Mouse (Mus musculus): ENCODE results near the gene Il1rl1.

Il1rl1 gene

GRCm38 (mm10) chr1:40428910-40429675 is at the start of gene Il1rl1:
TSS of gene Il1rl1 (plus strand) at chr1:40429570.
- DNase-seq (ENCODE audit: low read depth, low spot score): no peak

- peak; percentile 65 for DNase-seq (ENCODE audit: low read depth, low spot score)
Measured at GRCm38 (mm10) chr1:40380111-40380510, 49.3 kb upstream of the Il1rl1 start.

- no peak for DNase-seq (ENCODE audit: low read depth, low spot score)
Measured at GRCm38 (mm10) chr1:40380990-40381389, 48.4 kb upstream of the Il1rl1 start.

GRCm38 (mm10) chr1:40382841-40383240 is 46.5 kb upstream of the Il1rl1 start:
- DNase-seq (ENCODE audit: low read depth, low spot score): no peak

GRCm38 (mm10) chr1:40384931-40385545 is 44.3 kb upstream of the Il1rl1 start:
- DNase-seq (ENCODE audit: low read depth, low spot score): no peak

GRCm38 (mm10) chr1:40391374-40391773 is 38.0 kb upstream of the Il1rl1 start:
- no peak for DNase-seq (ENCODE audit: low read depth, low spot score)

- DNase-seq (ENCODE audit: low read depth, low spot score): no peak
Measured at GRCm38 (mm10) chr1:40392535-40392934, 36.8 kb upstream of the Il1rl1 start.

- no peak for DNase-seq (ENCODE audit: low read depth, low spot score)
Measured at GRCm38 (mm10) chr1:40393214-40393613, 36.2 kb upstream of the Il1rl1 start.

- no peak for DNase-seq (ENCODE audit: low read depth, low spot score)
Measured at GRCm38 (mm10) chr1:40399639-40400038, 29.7 kb upstream of the Il1rl1 start.

- DNase-seq (ENCODE audit: low read depth, low spot score): no peak
Measured at GRCm38 (mm10) chr1:40404682-40405081, 24.7 kb upstream of the Il1rl1 start.

GRCm38 (mm10) chr1:40409882-40410281 is 19.5 kb upstream of the Il1rl1 start:
- DNase-seq (ENCODE audit: low read depth, low spot score): no peak

GRCm38 (mm10) chr1:40413039-40413438 is 16.3 kb upstream of the Il1rl1 start:
- DNase-seq (ENCODE audit: low read depth, low spot score): no peak

- peak; percentile 56 for DNase-seq (ENCODE audit: low read depth, low spot score)
Measured at GRCm38 (mm10) chr1:40414276-40414675, 15.1 kb upstream of the Il1rl1 start.

GRCm38 (mm10) chr1:40414863-40415656 is 14.3 kb upstream of the Il1rl1 start:
- DNase-seq (ENCODE audit: low read depth, low spot score): no peak

- no peak for DNase-seq (ENCODE audit: low read depth, low spot score)
Measured at GRCm38 (mm10) chr1:40417034-40417433, 12.3 kb upstream of the Il1rl1 start.

- no peak for DNase-seq (ENCODE audit: low read depth, low spot score)
Measured at GRCm38 (mm10) chr1:40418512-40418911, 10.9 kb upstream of the Il1rl1 start.

GRCm38 (mm10) chr1:40423892-40424291 is 5.5 kb upstream of the Il1rl1 start:
- DNase-seq (ENCODE audit: low read depth, low spot score): no peak

- DNase-seq (ENCODE audit: low read depth, low spot score): no peak
Measured at GRCm38 (mm10) chr1:40427270-40427669, 2.1 kb upstream of the Il1rl1 start.

GRCm38 (mm10) chr1:40427901-40428300 is 1.5 kb upstream of the Il1rl1 start:
- DNase-seq (ENCODE audit: low read depth, low spot score): no peak

- no peak for DNase-seq (ENCODE audit: low read depth, low spot score)
Measured at GRCm38 (mm10) chr1:40430143-40430834, 919 bp downstream of the Il1rl1 start.

GRCm38 (mm10) chr1:40432169-40432568 is 2.8 kb downstream of the Il1rl1 start:
- no peak for DNase-seq (ENCODE audit: low read depth, low spot score)

- peak; percentile 25 for DNase-seq (ENCODE audit: low read depth, low spot score)
Measured at GRCm38 (mm10) chr1:40435936-40436335, 6.6 kb downstream of the Il1rl1 start.
